Mouse (Mus musculus) ES-E14 (cell line): ENCODE measurements around the gene Map6d1.

Experiments used
- CHD2 ChIP-seq: IDR thresholded peaks from 2 replicates; pipeline ENCODE4 v1.6.1; 2014; ENCODE audit warnings: mild to moderate bottlenecking, low read depth, low read length, inconsistent platforms
- MAFK ChIP-seq: IDR thresholded peaks from 2 replicates; pipeline ENCODE4 v1.6.1; 2014; ENCODE audit warnings: mild to moderate bottlenecking, low read depth, low read length, inconsistent platforms; ENCODE audit not compliant: insufficient read depth
- ZC3H11A ChIP-seq: IDR thresholded peaks from 2 replicates; pipeline ENCODE4 v1.6.1; 2012; ENCODE audit warnings: low read depth, mild to moderate bottlenecking, inconsistent platforms, low read length, borderline replicate concordance
- ZNF384 ChIP-seq: IDR thresholded peaks from 2 replicates; pipeline ENCODE4 v1.6.1; 2012; ENCODE audit warnings: low read depth, low read length, inconsistent platforms

DNA sequence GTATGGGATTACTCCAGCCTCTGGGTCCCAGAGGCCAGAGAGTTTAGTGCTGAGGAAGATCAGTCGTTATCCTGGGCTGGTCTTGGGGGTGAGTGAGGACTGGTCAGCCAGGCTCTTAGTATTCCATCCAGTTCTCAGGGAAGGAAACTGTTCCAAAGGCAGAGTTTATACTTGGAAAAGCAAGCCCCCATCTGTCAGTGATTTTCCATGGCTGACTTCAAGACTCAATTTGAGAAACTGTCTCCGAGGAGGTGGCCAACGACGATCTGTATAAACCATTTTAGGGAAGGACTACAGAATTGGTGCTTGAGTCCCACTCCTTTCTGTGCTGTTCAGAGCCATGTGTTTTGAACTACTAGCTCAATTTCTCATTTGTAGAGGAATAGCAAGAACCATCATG lies 2.5 kb downstream of the Map6d1 start:
- TF ChIP-seq CHD2 (no peak), MAFK (no peak), ZC3H11A (no peak), ZNF384 (no peak)
